ENCODE assay signal across 16 mouse cellular contexts in genomic region chr11:115197558-115197957, GRCm38 (mm10).
"Had no signal": no experiment of that assay in that cellular context is flagged by ENCODE, and none has a peak within 500 bp of the region (broad histone marks: within the 10 kb centered on the region; RNA-seq: fewer than 3 reads in every experiment).

No protein-coding gene starts in this region.

- H3K27me3 ChIP-seq: midbrain, embryonic 13.5 days; midbrain, embryonic 15.5 days; neural tube, embryonic 13.5 days; neural tube, embryonic 15.5 days; stomach, embryonic 15.5 days had no signal

- H3K27ac ChIP-seq: midbrain, embryonic 10.5 days; midbrain, embryonic 13.5 days; midbrain, embryonic 15.5 days; neural tube, embryonic 13.5 days; neural tube, embryonic 15.5 days; stomach, embryonic 15.5 days; stomach, postnatal 0 days had no signal

- ATAC-seq: midbrain, embryonic 13.5 days; midbrain, embryonic 15.5 days had no signal

- H3K4me2 ChIP-seq: lung, embryonic 14.5 days; midbrain, embryonic 13.5 days; midbrain, embryonic 15.5 days; neural tube, embryonic 13.5 days; neural tube, embryonic 15.5 days; stomach, embryonic 15.5 days had no signal

- DNase-seq: lung, adult 18-20 months; lung, embryonic 14.5 days; lung, postnatal 10 days; lung, postnatal 4 days; right cerebral cortex, postnatal 14 days; thymus, adult 2 months; thymus, postnatal 25 days; thymus, postnatal 4 days had no signal

- H3K4me1 ChIP-seq: midbrain, embryonic 10.5 days; stomach, embryonic 15.5 days had no signal

- H3K36me3 ChIP-seq: midbrain, embryonic 15.5 days had no signal

- H3K9me3 ChIP-seq: midbrain, embryonic 10.5 days; midbrain, embryonic 13.5 days; midbrain, embryonic 15.5 days; neural tube, embryonic 13.5 days; neural tube, embryonic 15.5 days; stomach, embryonic 15.5 days had no signal

- H3K9ac ChIP-seq: lung, embryonic 14.5 days; midbrain, embryonic 13.5 days; midbrain, embryonic 15.5 days; neural tube, embryonic 13.5 days; neural tube, embryonic 15.5 days; stomach, embryonic 15.5 days had no signal

- H3K4me3 ChIP-seq: midbrain, embryonic 10.5 days; midbrain, embryonic 13.5 days; midbrain, embryonic 15.5 days; myocyte; neural tube, embryonic 13.5 days; neural tube, embryonic 15.5 days; stomach, embryonic 15.5 days had no signal
